Mouse (Mus musculus) olfactory bulb, adult 2 months (tissue): ENCODE results near the gene Map6. TPM values are rescaled to one million over a fixed set of nuclear protein-coding genes. Genes with fewer than 3 reads are reported as not detected.

ENCODE experiments used
- H3K27ac ChIP-seq: fragments of 200-500 bp; 2 replicates; pipeline ENCODE4 v1.5.1; 2012; ENCODE audit warnings: low read depth, low read length; ENCODE audit not compliant: insufficient read depth
- H3K4me1 ChIP-seq: fragments of 200-500 bp; 2 replicates; pipeline ENCODE4 v1.6.1; 2012; ENCODE audit warnings: low read length; ENCODE audit not compliant: control insufficient read depth, insufficient read depth
- H3K4me3 ChIP-seq: fragments of 200-500 bp; 2 replicates; pipeline ENCODE4 v1.5.1; 2012; ENCODE audit warnings: mild to moderate bottlenecking, low read depth, low read length, moderate library complexity; ENCODE audit not compliant: insufficient read depth
- CTCF ChIP-seq: fragments of 200-500 bp; IDR thresholded peaks from 2 replicates; pipeline ENCODE4 v1.5.1; 2012; ENCODE audit warnings: low read depth, mild to moderate bottlenecking, low read length, moderate library complexity; ENCODE audit not compliant: insufficient read depth
- POLR2A ChIP-seq: fragments of 200-500 bp; IDR thresholded peaks from 2 replicates; pipeline ENCODE4 v1.6.1; 2012; ENCODE audit warnings: mild to moderate bottlenecking, low read depth, low read length, moderate library complexity; ENCODE audit not compliant: insufficient read depth
- WGBS: fragments of 180-500 bp; shearing (Covaris S2); methylation state at CpG from one replicate; pipeline ENCODE4 v1.1.7; 2018; 5-methylcytosine and 5-hydroxymethylcytosine counted together
- polyA plus RNA-seq: library from polyadenylated mRNA; stranded (reverse); fragments of >200 nt; gene quantifications from 2 replicates; pipeline ENCODE4 v1.2.4, GENCODE M21; 2012; ENCODE audit warnings: low replicate concordance; ENCODE audit not compliant: missing spikeins, insufficient read depth, insufficient read length

Map6 gene
- polyA plus RNA-seq, 1 experiment, result not detected

GRCm38 (mm10) chr7:99375455-99375854 is 108.2 kb downstream of the Map6 start:
- Histone ChIP-seq H3K27ac (no peak overlapping the region), H3K4me1 (peaks cover 4% of the 10 kb centered on the region; the same call in 1 of the 2 replicates), H3K4me3 (no peak overlapping the region)
- no peak for TF ChIP-seq POLR2A
- 4% methylated on average over 4 of the region's 4 CpGs for WGBS

- no peak for TF ChIP-seq POLR2A
- TF ChIP-seq CTCF, result no peak
- WGBS, result 82% methylated on average over 8 of the region's 8 CpGs
- H3K4me1 ChIP-seq, result peaks cover 6% of the 10 kb centered on the region; the same call in 1 of the 2 replicates
- H3K4me3 ChIP-seq, result no peak overlapping the region
- H3K27ac ChIP-seq, result no peak overlapping the region
Observed at GRCm38 (mm10) chr7:99378870-99379269, 111.6 kb downstream of the Map6 start.

GRCm38 (mm10) chr7:99380491-99381213 is 113.4 kb downstream of the Map6 start:
- under 1% methylated on average over 24 of the region's 24 CpGs for WGBS
- Histone ChIP-seq H3K27ac (peak overlapping the region; percentile 90), H3K4me3 (peak overlapping the region; percentile 58), H3K4me1 (peaks cover 16% of the 10 kb centered on the region)
- TF ChIP-seq CTCF (no peak), POLR2A (no peak)

- under 1% methylated on average over 73 of the region's 73 CpGs for WGBS
- TF ChIP-seq CTCF (no peak), POLR2A (peak; percentile 76)
Observed at GRCm38 (mm10) chr7:99381214-99382087, 114.2 kb downstream of the Map6 start, which contains the start of gene Gdpd5. TSS of gene Gdpd5 (plus strand) at chr7:99381414.

GRCm38 (mm10) chr7:99382088-99383000 is 115.1 kb downstream of the Map6 start:
- peaks cover 32% of the 10 kb centered on the region for H3K4me1 ChIP-seq
- H3K27ac ChIP-seq, result peak overlapping the region; percentile 58
- peak overlapping the region; percentile 58 for H3K4me3 ChIP-seq
- WGBS, result 8% methylated on average over 30 of the region's 30 CpGs
- TF ChIP-seq POLR2A, result no peak
- no peak for TF ChIP-seq CTCF

More at GRCm38 (mm10) chr7:99381214-99382087, 114.2 kb downstream of the Map6 start, which contains the start of gene Gdpd5:
- peak within 1 kb of the TSS; percentile 90 for H3K27ac ChIP-seq
- peak within 1 kb of the TSS; percentile 58 for H3K4me3 ChIP-seq
- H3K4me1 ChIP-seq, result peaks cover 24% of the 10 kb centered on the region

GRCm38 (mm10) chr7:99383246-99383645 is 116.0 kb downstream of the Map6 start:
- TF ChIP-seq POLR2A, result no peak
- TF ChIP-seq CTCF, result no peak
- peaks cover 37% of the 10 kb centered on the region for H3K4me1 ChIP-seq
- 32% methylated on average over 5 of the region's 5 CpGs for WGBS
- peak overlapping the region; percentile 58 for H3K4me3 ChIP-seq
- H3K27ac ChIP-seq, result peak overlapping the region; percentile 58

- Histone ChIP-seq H3K27ac (peak overlapping the region; percentile 58), H3K4me1 (peaks cover 43% of the 10 kb centered on the region)
- 14% methylated on average over 4 of the region's 4 CpGs for WGBS
Observed at GRCm38 (mm10) chr7:99384101-99384611, 116.9 kb downstream of the Map6 start.

GRCm38 (mm10) chr7:99386030-99386429 is 118.8 kb downstream of the Map6 start:
- WGBS, result 48% methylated on average over 5 of the region's 5 CpGs
- Histone ChIP-seq H3K27ac (no peak overlapping the region), H3K4me3 (no peak overlapping the region; the same call in 1 of the 2 replicates), H3K4me1 (peaks cover 56% of the 10 kb centered on the region)
- TF ChIP-seq CTCF (no peak), POLR2A (no peak)

More at GRCm38 (mm10) chr7:99384101-99384611, 116.9 kb downstream of the Map6 start:
- H3K4me3 ChIP-seq, result peak overlapping the region; percentile 58
- TF ChIP-seq POLR2A (no peak), CTCF (no peak)

Other genes starting within 250 kb of the Map6 start
- gene Uvrag, start 126.3 kb upstream of the Map6 start, polyA plus RNA-seq, result not detected in 2 replicates
- not detected in 2 replicates for gene Dgat2, start 84.7 kb upstream of the Map6 start, polyA plus RNA-seq
- gene Mogat2, start 28.8 kb upstream of the Map6 start, polyA plus RNA-seq, result not detected in 2 replicates
- not detected in 2 replicates for gene Serpinh1, start 85.8 kb downstream of the Map6 start, polyA plus RNA-seq
- gene Gdpd5, start 114.0 kb downstream of the Map6 start, polyA plus RNA-seq, result not detected in 2 replicates
- gene Klhl35, start 198.6 kb downstream of the Map6 start, polyA plus RNA-seq, result not detected in 2 replicates
- gene Rps3, start 216.3 kb downstream of the Map6 start, polyA plus RNA-seq, result 980 TPM in 1 of 2 replicates, not detected in the other